Mouse (Mus musculus): ENCODE results near the gene Lrmda. TPM values are rescaled to one million over a fixed set of nuclear protein-coding genes. Genes with fewer than 3 reads are reported as not detected.

Gene Lrmda
- polyA plus RNA-seq, 1 experiment from 2014 or later, result 0.55 TPM

DNA sequence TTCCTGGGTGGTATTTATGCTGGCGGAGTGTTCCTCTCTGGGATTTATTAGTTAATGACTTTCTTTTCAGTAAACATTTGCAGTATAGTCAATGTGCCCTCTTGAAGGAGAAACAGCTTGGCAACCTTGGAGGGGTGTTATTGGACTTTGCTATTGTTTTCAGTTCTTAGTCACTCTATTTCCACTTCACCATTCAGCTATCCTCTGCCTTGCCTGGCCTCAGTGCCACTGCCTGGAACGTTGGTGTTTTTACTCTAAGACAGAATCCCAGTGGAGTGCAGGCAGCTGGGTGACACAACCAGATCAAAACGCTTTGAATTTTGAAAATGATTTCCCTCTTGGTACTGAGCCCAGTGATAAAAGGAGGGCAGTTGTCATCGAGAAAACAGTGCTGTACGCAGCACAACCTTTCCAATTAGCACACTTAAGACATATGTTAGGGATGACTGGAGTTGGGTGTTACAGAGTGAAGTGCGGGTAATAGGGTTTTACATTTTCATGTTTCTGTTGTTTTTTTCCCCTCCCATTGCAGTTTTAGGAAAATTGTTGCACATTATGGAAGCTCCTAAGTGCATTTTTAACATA, 345.4 kb downstream of the Lrmda start:
- Histone ChIP-seq H3K4me1 (replicated peaks) (no peaks in the 10 kb centered on the region), H3K27me3 (ENCODE audit: insufficient read depth, poor library complexity, severe bottlenecking) (peaks cover 12% of the 10 kb centered on the region; the same call in 1 of the 2 replicates), H3K4me3 (no peak overlapping the region), H3K9me3 (0 out of 2 replicates have a peak, but pooled peaks cover 3% of the 10 kb centered on the region), H3K36me3 (no peaks in the 10 kb centered on the region), H3K27ac (no peak overlapping the region)
- DNase-seq (ENCODE audit: low spot score), result no peak
- 79% methylated on average over 6 of the region's 6 CpGs for WGBS

GRCm38 (mm10) chr14:22367615-22368014, 348.1 kb downstream of the Lrmda start:
- Histone ChIP-seq H3K27me3 (ENCODE audit: insufficient read depth, poor library complexity, severe bottlenecking) (no peaks in the 10 kb centered on the region), H3K36me3 (no peaks in the 10 kb centered on the region), H3K4me3 (no peak overlapping the region), H3K27ac (no peak overlapping the region), H3K4me1 (replicated peaks) (no peaks in the 10 kb centered on the region), H3K9me3 (0 out of 2 replicates have a peak, but pooled peaks cover 3% of the 10 kb centered on the region)
- no peak for DNase-seq (ENCODE audit: low spot score)
- WGBS, result 89% methylated on average over 4 of the region's 4 CpGs

- DNase-seq (ENCODE audit: low spot score), result no peak
- Histone ChIP-seq H3K36me3 (no peaks in the 10 kb centered on the region), H3K27ac (no peak overlapping the region), H3K4me1 (replicated peaks) (no peaks in the 10 kb centered on the region), H3K27me3 (ENCODE audit: insufficient read depth, poor library complexity, severe bottlenecking) (no peaks in the 10 kb centered on the region), H3K4me3 (no peak overlapping the region), H3K9me3 (0 out of 2 replicates have a peak, but pooled peaks cover 3% of the 10 kb centered on the region)
- 67% methylated on average over 8 of the region's 8 CpGs for WGBS
These were observed 351.6 kb downstream of the Lrmda start for GRCm38 (mm10) chr14:22371136-22371535.

- Histone ChIP-seq H3K27me3 (ENCODE audit: insufficient read depth, poor library complexity, severe bottlenecking) (no peaks in the 10 kb centered on the region), H3K4me1 (replicated peaks) (no peaks in the 10 kb centered on the region), H3K9me3 (0 out of 2 replicates have a peak, but pooled peaks cover 3% of the 10 kb centered on the region), H3K36me3 (no peaks in the 10 kb centered on the region), H3K4me3 (no peak overlapping the region), H3K27ac (no peak overlapping the region)
- WGBS, result 93% methylated on average over 9 of the region's 9 CpGs
- DNase-seq (ENCODE audit: low spot score), result no peak
These were observed 353.3 kb downstream of the Lrmda start for GRCm38 (mm10) chr14:22372666-22373360.

- no peaks in the 10 kb centered on the region for H3K36me3 ChIP-seq
- no peak overlapping the region for H3K27ac ChIP-seq
- no peaks in the 10 kb centered on the region for H3K4me1 ChIP-seq (replicated peaks)
- H3K27me3 ChIP-seq (ENCODE audit: insufficient read depth, poor library complexity, severe bottlenecking), result no peaks in the 10 kb centered on the region
- 0 out of 2 replicates have a peak, but pooled peaks cover 3% of the 10 kb centered on the region for H3K9me3 ChIP-seq
- no peak for DNase-seq (ENCODE audit: low spot score)
- no peak overlapping the region for H3K4me3 ChIP-seq
- WGBS, result 71% methylated on average over 3 of the region's 3 CpGs
These were observed 353.8 kb downstream of the Lrmda start for GRCm38 (mm10) chr14:22373361-22373745.

- no peak for DNase-seq (ENCODE audit: low spot score)
- H3K27me3 ChIP-seq (ENCODE audit: insufficient read depth, poor library complexity, severe bottlenecking), result no peaks in the 10 kb centered on the region
- no peak overlapping the region for H3K4me3 ChIP-seq
- H3K27ac ChIP-seq, result no peak overlapping the region
- no peaks in the 10 kb centered on the region for H3K36me3 ChIP-seq
- WGBS, result 86% methylated on average over 1 of the region's 1 CpGs
- no peaks in the 10 kb centered on the region for H3K4me1 ChIP-seq (replicated peaks)
- no peaks in the 10 kb centered on the region for H3K9me3 ChIP-seq
These were observed 357.6 kb downstream of the Lrmda start for GRCm38 (mm10) chr14:22377148-22377547.

GRCm38 (mm10) chr14:22382101-22382500, 362.6 kb downstream of the Lrmda start:
- H3K27ac ChIP-seq, result no peak overlapping the region
- no peaks in the 10 kb centered on the region for H3K36me3 ChIP-seq
- H3K4me1 ChIP-seq (replicated peaks), result no peaks in the 10 kb centered on the region
- no peak for DNase-seq (ENCODE audit: low spot score)
- no peak overlapping the region for H3K4me3 ChIP-seq
- no peaks in the 10 kb centered on the region for H3K9me3 ChIP-seq
- 81% methylated on average over 4 of the region's 4 CpGs for WGBS
- no peaks in the 10 kb centered on the region for H3K27me3 ChIP-seq (ENCODE audit: insufficient read depth, poor library complexity, severe bottlenecking)

- H3K4me1 ChIP-seq (replicated peaks), result no peaks in the 10 kb centered on the region
- no peak overlapping the region for H3K27ac ChIP-seq
- H3K36me3 ChIP-seq, result no peaks in the 10 kb centered on the region
- WGBS, result 80% methylated on average over 10 of the region's 10 CpGs
- no peaks in the 10 kb centered on the region for H3K9me3 ChIP-seq
- no peaks in the 10 kb centered on the region for H3K27me3 ChIP-seq (ENCODE audit: insufficient read depth, poor library complexity, severe bottlenecking)
- H3K4me3 ChIP-seq, result no peak overlapping the region
- no peak for DNase-seq (ENCODE audit: low spot score)
These were observed 374.1 kb downstream of the Lrmda start for GRCm38 (mm10) chr14:22393616-22394015.

DNA sequence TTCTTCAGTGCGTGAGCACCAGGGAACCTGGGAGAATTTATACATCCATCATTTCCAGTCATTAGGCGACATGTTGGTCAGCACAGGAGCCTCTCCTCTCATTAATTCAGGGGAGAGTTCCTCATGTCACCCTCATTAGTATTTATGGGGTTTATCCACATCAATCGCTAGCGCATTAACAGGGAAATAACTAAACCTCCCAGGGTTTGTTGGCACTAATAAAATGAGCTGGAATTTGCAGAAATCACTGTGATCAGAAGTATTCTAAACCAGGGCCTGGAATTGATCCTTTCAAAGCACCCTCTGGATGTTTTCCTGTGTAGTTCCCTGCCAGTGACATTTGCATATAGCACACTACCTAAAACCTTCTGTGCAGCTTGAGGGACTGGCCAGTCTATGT, 382.9 kb downstream of the Lrmda start:
- Histone ChIP-seq H3K4me3 (no peak overlapping the region), H3K27me3 (ENCODE audit: insufficient read depth, poor library complexity, severe bottlenecking) (no peaks in the 10 kb centered on the region; the same call in 1 of the 2 replicates), H3K27ac (no peak overlapping the region), H3K36me3 (no peaks in the 10 kb centered on the region), H3K9me3 (no peaks in the 10 kb centered on the region), H3K4me1 (replicated peaks) (no peaks in the 10 kb centered on the region)
- 77% methylated on average over 4 of the region's 4 CpGs for WGBS
- DNase-seq (ENCODE audit: low spot score), result no peak

DNA sequence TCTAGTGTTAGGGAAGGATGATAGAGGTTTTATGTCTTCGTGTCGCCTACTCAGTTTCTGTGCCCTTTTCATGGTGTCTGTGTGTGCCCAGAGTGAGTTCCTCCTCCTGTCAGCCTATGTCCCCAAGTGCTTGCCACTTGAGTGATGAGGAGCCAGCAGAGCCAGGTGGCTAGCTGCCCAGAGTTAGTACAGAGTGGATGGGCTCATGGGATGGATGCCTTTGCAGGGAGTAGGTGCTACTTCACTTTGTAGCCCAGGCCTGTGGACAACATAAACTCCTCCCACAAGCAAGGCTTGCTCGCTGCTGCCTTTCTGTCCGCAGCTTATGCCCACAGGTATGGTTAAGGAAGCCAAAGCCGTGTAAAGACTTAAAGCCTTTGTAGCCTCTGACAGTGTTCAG, 387.1 kb downstream of the Lrmda start:
- H3K27me3 ChIP-seq (ENCODE audit: insufficient read depth, poor library complexity, severe bottlenecking), result no peaks in the 10 kb centered on the region; the same call in 1 of the 2 replicates
- H3K27ac ChIP-seq, result no peak overlapping the region
- no peak for DNase-seq (ENCODE audit: low spot score)
- no peaks in the 10 kb centered on the region for H3K9me3 ChIP-seq
- H3K36me3 ChIP-seq, result no peaks in the 10 kb centered on the region
- H3K4me3 ChIP-seq, result no peak overlapping the region
- 89% methylated on average over 5 of the region's 5 CpGs for whole genome bisulfite sequencing
- H3K4me1 ChIP-seq (replicated peaks), result 0 out of 2 replicates have a peak, but pooled peaks cover 5% of the 10 kb centered on the region

GRCm38 (mm10) chr14:22410826-22411225, 391.3 kb downstream of the Lrmda start:
- 0 out of 2 replicates have a peak, but pooled peaks cover 5% of the 10 kb centered on the region for H3K4me1 ChIP-seq (replicated peaks)
- no peak overlapping the region for H3K27ac ChIP-seq
- no peak overlapping the region for H3K4me3 ChIP-seq
- H3K27me3 ChIP-seq (ENCODE audit: insufficient read depth, poor library complexity, severe bottlenecking), result no peaks in the 10 kb centered on the region; the same call in 1 of the 2 replicates
- no peaks in the 10 kb centered on the region for H3K36me3 ChIP-seq
- DNase-seq (ENCODE audit: low spot score), result no peak
- H3K9me3 ChIP-seq, result no peaks in the 10 kb centered on the region
- WGBS, result 76% methylated on average over 1 of the region's 1 CpGs

- H3K36me3 ChIP-seq, result no peaks in the 10 kb centered on the region
- WGBS, result 89% methylated on average over 7 of the region's 7 CpGs
- no peak overlapping the region for H3K27ac ChIP-seq
- 0 out of 2 replicates have a peak, but pooled peaks cover 5% of the 10 kb centered on the region for H3K4me1 ChIP-seq (replicated peaks)
- H3K27me3 ChIP-seq (ENCODE audit: insufficient read depth, poor library complexity, severe bottlenecking), result no peaks in the 10 kb centered on the region
- H3K4me3 ChIP-seq, result no peak overlapping the region
- H3K9me3 ChIP-seq, result no peaks in the 10 kb centered on the region
- no peak for DNase-seq (ENCODE audit: low spot score)
These were observed 393.7 kb downstream of the Lrmda start for GRCm38 (mm10) chr14:22413220-22413619.

DNA sequence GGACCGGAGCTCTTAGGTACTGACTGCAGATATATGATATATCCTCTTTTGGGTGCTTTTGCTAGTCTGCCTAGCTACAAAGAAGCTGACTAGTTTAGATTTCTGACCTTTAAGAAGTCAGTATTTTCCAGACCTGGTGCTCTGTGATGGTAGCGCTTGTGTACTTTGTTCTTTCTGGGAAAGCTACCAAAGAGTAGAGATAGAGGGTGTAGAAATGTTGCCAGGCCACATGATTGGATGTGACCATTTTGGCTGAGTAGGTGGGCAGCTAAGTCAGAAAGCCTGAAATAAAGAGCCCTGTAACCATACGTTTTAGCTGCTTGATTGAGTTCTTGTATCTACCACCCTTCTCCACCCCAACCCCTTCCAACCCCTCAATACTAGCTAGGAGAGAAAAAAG, 398.2 kb downstream of the Lrmda start:
- H3K36me3 ChIP-seq, result no peaks in the 10 kb centered on the region
- H3K9me3 ChIP-seq, result no peaks in the 10 kb centered on the region
- no peaks in the 10 kb centered on the region for H3K27me3 ChIP-seq (ENCODE audit: insufficient read depth, poor library complexity, severe bottlenecking)
- 0 out of 2 replicates have a peak, but pooled peaks cover 3% of the 10 kb centered on the region for H3K4me1 ChIP-seq (replicated peaks)
- no peak overlapping the region for H3K27ac ChIP-seq
- no peak overlapping the region for H3K4me3 ChIP-seq
- no peak for DNase-seq (ENCODE audit: low spot score)
- WGBS, result 91% methylated on average over 3 of the region's 3 CpGs

All from hindbrain, embryonic 10.5 days (tissue).